Mouse (Mus musculus): ENCODE data around the gene Sncg.
"Not testable (repeated sequence)": the region's sequence is repeated elsewhere in the genome, so short reads cannot be mapped to it uniquely, and the experiment has no call there.

Gene Sncg

GRCm38 (mm10) chr14:34374577-34374976 is at the start of gene Sncg:
TSS of gene Sncg (minus strand) at chr14:34374789.
- no peak for DNase-seq

- DNase-seq, result no peak
These were observed 46.5 kb upstream of the Sncg start for GRCm38 (mm10) chr14:34421078-34421477.

- no peak for DNase-seq
These were observed 42.9 kb upstream of the Sncg start for GRCm38 (mm10) chr14:34417501-34417900.

- not testable (repeated sequence) for DNase-seq
These were observed 42.4 kb upstream of the Sncg start for GRCm38 (mm10) chr14:34416946-34417345.

- no peak for DNase-seq
These were observed 37.7 kb upstream of the Sncg start for GRCm38 (mm10) chr14:34412164-34412896.

GRCm38 (mm10) chr14:34410716-34411115 is 36.1 kb upstream of the Sncg start:
- no peak for DNase-seq

- DNase-seq, result no peak
These were observed 28.8 kb upstream of the Sncg start for GRCm38 (mm10) chr14:34403424-34403823.

GRCm38 (mm10) chr14:34402871-34403270 is 28.3 kb upstream of the Sncg start:
- DNase-seq, result peak in 1 of 2 experiments; percentile 17

GRCm38 (mm10) chr14:34401135-34401534 is 26.5 kb upstream of the Sncg start:
- DNase-seq, result peak; percentile 63 to 79

- no peak for DNase-seq
These were observed 25.4 kb upstream of the Sncg start for GRCm38 (mm10) chr14:34400021-34400420.

GRCm38 (mm10) chr14:34399301-34399700 is 24.7 kb upstream of the Sncg start:
- no peak for DNase-seq

- no peak for DNase-seq
These were observed 24.3 kb upstream of the Sncg start for GRCm38 (mm10) chr14:34398901-34399300.

GRCm38 (mm10) chr14:34397871-34398270 is 23.3 kb upstream of the Sncg start:
- DNase-seq, result no peak

- no peak for DNase-seq
These were observed 18.7 kb upstream of the Sncg start for GRCm38 (mm10) chr14:34393295-34393694.

- no peak for DNase-seq
These were observed 8.5 kb upstream of the Sncg start for GRCm38 (mm10) chr14:34382921-34383704.

GRCm38 (mm10) chr14:34378560-34379331 is 4.2 kb upstream of the Sncg start:
- DNase-seq, result no peak

GRCm38 (mm10) chr14:34377121-34377520 is 2.5 kb upstream of the Sncg start:
- no peak for DNase-seq

GRCm38 (mm10) chr14:34375941-34376340 is 1.4 kb upstream of the Sncg start:
- DNase-seq, result no peak

GRCm38 (mm10) chr14:34375415-34375904 is 871 bp upstream of the Sncg start, which contains the start of gene Mmrn2:
TSS of gene Mmrn2 (plus strand) at chr14:34375465.
- no peak for DNase-seq

GRCm38 (mm10) chr14:34373581-34373980 is 1.0 kb downstream of the Sncg start:
- DNase-seq, result no peak

GRCm38 (mm10) chr14:34372646-34373045 is 1.9 kb downstream of the Sncg start:
- peak; percentile 48 to 74 for DNase-seq

- DNase-seq, result no peak
These were observed 2.8 kb downstream of the Sncg start for GRCm38 (mm10) chr14:34371763-34372162.

GRCm38 (mm10) chr14:34370921-34371320 is 3.7 kb downstream of the Sncg start:
- DNase-seq, result no peak
